Mouse (Mus musculus): ENCODE measurements around the gene Keap1. TPM values are rescaled to one million over a fixed set of nuclear protein-coding genes. Genes with fewer than 3 reads are reported as not detected.
A peak's percentile ranks its signal among the peaks of the same experiment; 100 is the strongest.
"Not testable (repeated sequence)": the region's sequence is repeated elsewhere in the genome, so short reads cannot be mapped to it uniquely, and the experiment has no call there.

Gene Keap1
- polyA plus RNA-seq, 1 experiment: 36.8 TPM

GRCm38 (mm10) chr9:21231551-21231950 is 7.6 kb downstream of the Keap1 start:
- no peak for DNase-seq (ENCODE audit: low spot score)

- no peak for DNase-seq (ENCODE audit: low spot score)
These were observed 11.8 kb downstream of the Keap1 start for GRCm38 (mm10) chr9:21227342-21227741.

- no peak for DNase-seq (ENCODE audit: low spot score)
These were observed 13.8 kb downstream of the Keap1 start for GRCm38 (mm10) chr9:21225415-21225758.

- no peak for DNase-seq (ENCODE audit: low spot score)
These were observed 14.4 kb downstream of the Keap1 start for GRCm38 (mm10) chr9:21224576-21225414.

GRCm38 (mm10) chr9:21223906-21224305 is 15.3 kb downstream of the Keap1 start:
- no peak for DNase-seq (ENCODE audit: low spot score)

GRCm38 (mm10) chr9:21223490-21223889 is 15.7 kb downstream of the Keap1 start:
- not testable (repeated sequence) for DNase-seq (ENCODE audit: low spot score)

GRCm38 (mm10) chr9:21221383-21221929 is 17.7 kb downstream of the Keap1 start:
- DNase-seq (ENCODE audit: low spot score): no peak

GRCm38 (mm10) chr9:21220490-21221382 is 18.4 kb downstream of the Keap1 start:
- peak; percentile 85 for DNase-seq (ENCODE audit: low spot score)

- no peak for DNase-seq (ENCODE audit: low spot score)
These were observed 19.3 kb downstream of the Keap1 start for GRCm38 (mm10) chr9:21219820-21220219.

- DNase-seq (ENCODE audit: low spot score): no peak
These were observed 22.9 kb downstream of the Keap1 start for GRCm38 (mm10) chr9:21216050-21216841.

- DNase-seq (ENCODE audit: low spot score): no peak
These were observed 25.5 kb downstream of the Keap1 start for GRCm38 (mm10) chr9:21213617-21214190.

- no peak for DNase-seq (ENCODE audit: low spot score)
These were observed 27.5 kb downstream of the Keap1 start for GRCm38 (mm10) chr9:21211624-21212023.

- DNase-seq (ENCODE audit: low spot score): no peak
These were observed 28.3 kb downstream of the Keap1 start for GRCm38 (mm10) chr9:21210821-21211220.

- DNase-seq (ENCODE audit: low spot score): no peak
These were observed 30.5 kb downstream of the Keap1 start for GRCm38 (mm10) chr9:21208626-21209025.

- DNase-seq (ENCODE audit: low spot score): no peak
These were observed 32.3 kb downstream of the Keap1 start for GRCm38 (mm10) chr9:21206848-21207247.

- no peak for DNase-seq (ENCODE audit: low spot score)
These were observed 34.5 kb downstream of the Keap1 start for GRCm38 (mm10) chr9:21204528-21205272.

- no peak for DNase-seq (ENCODE audit: low spot score)
These were observed 35.0 kb downstream of the Keap1 start for GRCm38 (mm10) chr9:21204156-21204527.

- DNase-seq (ENCODE audit: low spot score): no peak
These were observed 40.2 kb downstream of the Keap1 start for GRCm38 (mm10) chr9:21198960-21199359.

GRCm38 (mm10) chr9:21197981-21198380 is 41.2 kb downstream of the Keap1 start:
- DNase-seq (ENCODE audit: low spot score): no peak

All from urinary bladder, adult 2 months (tissue).